Mouse (Mus musculus) ES-E14 (cell line): ENCODE data around the gene Cldn20.

Experiments
- CHD2 ChIP-seq: IDR thresholded peaks from 2 replicates; pipeline ENCODE4 v1.6.1; 2014; ENCODE audit warnings: mild to moderate bottlenecking, low read depth, low read length, inconsistent platforms
- HCFC1 ChIP-seq: IDR thresholded peaks from 2 replicates; pipeline ENCODE4 v1.6.1; 2012; ENCODE audit warnings: low read length, inconsistent platforms, borderline replicate concordance; ENCODE audit not compliant: insufficient read depth
- MAFK ChIP-seq: IDR thresholded peaks from 2 replicates; pipeline ENCODE4 v1.6.1; 2014; ENCODE audit warnings: mild to moderate bottlenecking, low read depth, low read length, inconsistent platforms; ENCODE audit not compliant: insufficient read depth
- ZNF384 ChIP-seq: IDR thresholded peaks from 2 replicates; pipeline ENCODE4 v1.6.1; 2012; ENCODE audit warnings: low read depth, low read length, inconsistent platforms

DNA sequence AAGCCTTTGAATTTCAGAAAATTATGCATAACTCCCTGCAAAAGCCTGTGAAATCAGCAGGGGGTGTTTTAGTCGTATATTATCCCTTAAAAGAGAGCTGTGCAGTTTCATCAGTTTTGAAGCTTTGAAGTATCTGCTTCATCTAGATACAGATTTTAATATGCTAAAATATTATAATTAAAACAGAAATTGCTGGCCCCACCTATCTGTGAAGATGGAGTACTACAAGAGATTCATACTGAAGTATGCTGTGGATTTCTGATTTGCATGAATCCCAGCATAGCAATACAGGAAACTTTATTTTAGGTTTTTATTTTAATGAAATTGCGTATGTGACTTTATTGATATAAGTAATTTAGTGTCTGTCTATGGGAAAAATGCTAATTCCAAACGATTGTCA lies 28.2 kb downstream of the Cldn20 start:
- TF ChIP-seq HCFC1 (no peak), MAFK (no peak), ZNF384 (no peak), CHD2 (no peak)
